Mouse (Mus musculus) cerebral cortex, adult 2 months (tissue): ENCODE data around the gene Sec23b.

Experiments used
- WGBS: fragments of 180-500 bp; shearing (Covaris S2); methylation state at CpG from one replicate; pipeline ENCODE4 v1.1.7; 2018; 5-methylcytosine and 5-hydroxymethylcytosine counted together

Gene Sec23b

DNA sequence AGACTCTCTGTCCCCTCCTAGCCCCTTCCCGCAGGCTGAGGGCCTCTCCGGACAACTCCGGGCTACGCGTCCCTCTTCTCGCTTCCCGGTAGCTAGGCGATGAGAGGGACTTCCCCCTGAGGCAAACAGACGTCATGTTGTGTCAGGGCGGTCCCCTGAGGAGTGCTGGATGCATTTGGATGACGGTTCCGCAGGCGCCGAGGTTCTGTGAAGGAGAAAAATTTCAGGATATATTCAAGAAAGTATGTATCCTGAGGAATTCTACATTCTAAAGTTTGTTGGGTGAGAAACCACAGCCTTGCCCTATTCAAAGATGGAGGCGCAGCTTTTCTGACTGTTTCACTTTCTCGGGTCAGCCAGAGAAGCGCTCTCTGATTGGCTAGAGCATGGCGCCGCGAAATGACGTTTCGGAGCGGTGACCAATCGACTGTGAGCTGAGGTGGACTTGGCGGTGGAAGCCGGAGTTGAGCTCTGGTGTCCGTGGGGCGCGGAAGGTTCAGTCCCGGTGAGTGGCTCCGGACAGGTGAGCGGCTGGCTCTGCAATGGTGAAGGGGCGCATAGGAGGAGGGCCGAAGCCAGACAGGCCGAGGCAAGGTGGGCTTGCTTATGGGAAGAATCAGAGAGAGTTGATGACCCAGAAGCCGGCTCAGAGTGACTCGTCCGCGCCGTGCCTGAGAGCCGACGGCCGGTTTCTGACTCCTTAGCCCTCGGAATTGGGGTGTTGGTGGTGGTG lies at the start of gene Sec23b:
Gene Sec23b, plus strand, starts transcription at position 410 of the 733 bp plus-strand sequence.
- under 1% methylated on average over 44 of the region's 44 CpGs for WGBS

DNA sequence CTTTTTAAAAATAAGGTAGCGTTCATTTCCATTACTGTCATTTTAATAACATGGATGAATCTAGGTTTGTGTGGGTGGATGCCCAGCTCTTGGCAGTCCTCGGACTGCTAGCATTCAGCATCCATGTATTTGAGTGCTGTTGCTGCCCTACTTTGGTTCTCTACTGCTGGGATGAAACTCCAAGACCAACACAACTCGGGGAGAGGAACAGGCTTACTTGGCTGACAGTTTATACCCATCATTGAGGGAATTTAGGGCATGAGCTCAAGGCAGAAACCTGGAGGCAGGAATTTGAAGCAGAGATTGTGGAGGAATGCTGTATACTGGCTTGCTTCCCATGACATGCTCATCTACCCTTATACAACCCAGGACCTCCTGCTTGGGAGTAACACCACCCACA lies 41.4 kb upstream of the Sec23b start:
- WGBS: 48% methylated on average over 3 of the region's 3 CpGs

DNA sequence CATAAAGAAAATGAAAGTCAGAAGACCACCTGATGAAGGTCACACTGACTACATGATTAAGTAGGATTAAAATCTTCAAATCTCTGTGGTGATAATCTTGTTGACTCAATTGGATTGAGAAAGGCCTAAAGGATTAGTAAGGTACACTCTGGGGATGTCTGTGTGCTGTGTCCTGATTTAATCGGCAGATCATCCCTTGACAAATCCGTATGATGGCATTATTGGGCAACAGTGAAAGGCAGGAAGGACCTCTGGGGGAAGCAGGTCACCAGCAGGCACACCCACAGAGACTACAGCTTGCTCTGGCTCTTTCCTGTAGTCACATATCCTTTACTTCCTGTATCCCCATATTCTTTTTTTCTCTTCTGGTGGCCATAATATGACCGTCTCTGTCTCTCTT lies 36.3 kb upstream of the Sec23b start:
- 73% methylated on average over 3 of the region's 3 CpGs for WGBS

DNA sequence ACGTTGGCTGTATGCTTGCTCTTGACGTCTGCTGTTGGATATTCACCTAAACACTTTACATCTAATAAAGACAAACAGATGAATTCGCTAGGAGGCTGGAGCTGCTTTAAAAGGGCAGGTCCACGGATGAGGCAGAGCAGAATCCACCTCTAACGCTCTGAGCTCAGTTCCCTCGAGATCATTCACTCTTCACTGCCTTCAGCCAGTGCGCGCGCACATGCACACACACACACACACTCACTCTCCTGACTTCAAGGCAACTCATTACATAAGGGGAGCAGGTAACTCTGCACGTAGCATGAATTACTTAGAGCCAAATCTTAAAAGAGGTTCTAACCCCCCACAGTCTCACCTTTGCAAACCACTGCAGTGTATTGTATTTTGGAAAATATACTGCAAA lies 30.2 kb upstream of the Sec23b start:
- 42% methylated on average over 10 of the region's 10 CpGs for WGBS

DNA sequence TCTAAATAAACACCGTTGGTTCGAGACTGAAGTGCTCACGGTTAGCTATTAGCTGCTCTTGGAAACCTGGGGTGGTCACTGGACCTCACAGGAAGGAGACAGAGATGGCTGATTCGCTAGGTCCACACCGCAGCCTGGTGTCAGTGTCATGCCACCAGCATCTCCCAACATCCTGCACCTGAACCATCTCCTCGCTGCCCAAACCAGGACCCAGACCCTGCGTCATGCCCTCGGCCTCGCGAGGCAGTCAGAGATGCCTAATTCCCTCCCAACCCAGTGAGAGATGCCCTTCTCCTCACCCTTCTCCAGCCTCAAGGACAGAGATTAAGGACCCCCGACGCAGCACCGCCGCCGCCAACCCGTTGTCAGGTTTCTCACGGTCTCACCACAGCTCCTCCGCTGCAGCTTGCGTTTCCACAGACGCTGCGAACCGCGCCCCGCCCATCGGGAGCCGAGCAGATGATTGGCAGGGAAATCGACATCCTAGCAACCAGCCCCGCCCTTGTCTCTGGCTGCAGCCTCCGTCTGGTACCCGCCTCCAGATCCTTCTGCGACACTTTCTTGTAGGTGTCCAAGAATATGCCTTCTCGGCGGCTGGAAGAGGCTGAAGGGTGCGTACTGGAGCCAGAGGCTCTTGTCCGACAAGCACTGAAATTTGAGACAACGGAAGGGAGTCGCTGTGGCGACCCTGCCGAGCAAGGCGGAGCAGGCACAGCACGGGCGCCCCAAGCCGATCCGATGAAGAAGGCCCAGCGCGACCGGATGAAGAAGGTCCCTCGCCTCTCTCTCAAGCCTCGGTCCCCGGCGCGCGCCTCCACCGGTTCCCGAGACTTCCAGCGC lies 28.8 kb upstream of the Sec23b start, which contains the start of the genes Dzank1 and Polr3f:
Gene Dzank1, minus strand, starts transcription at position 434 of the 840 bp plus-strand sequence.
Gene Polr3f, plus strand, starts transcription at position 738 of the 840 bp plus-strand sequence.
- WGBS: under 1% methylated on average over 56 of the region's 56 CpGs

DNA sequence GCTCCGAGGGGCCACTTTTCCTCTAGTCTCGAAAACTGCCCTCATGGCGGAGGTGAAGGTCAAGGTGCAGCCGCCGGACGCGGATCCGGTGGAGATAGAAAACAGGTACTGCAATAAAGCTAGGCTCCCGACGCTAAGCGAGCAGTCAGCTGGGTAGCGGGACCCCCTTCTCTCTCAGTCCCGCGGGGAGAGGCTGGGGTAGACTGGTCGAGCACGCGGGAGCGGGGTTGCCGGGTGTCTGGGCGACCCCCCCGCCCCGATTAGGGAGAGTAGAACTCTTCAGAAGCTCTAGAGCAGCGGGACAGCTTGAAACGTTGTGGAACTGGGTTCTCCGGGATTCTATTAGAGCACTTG lies 28.2 kb upstream of the Sec23b start:
- WGBS: under 1% methylated on average over 25 of the region's 25 CpGs

DNA sequence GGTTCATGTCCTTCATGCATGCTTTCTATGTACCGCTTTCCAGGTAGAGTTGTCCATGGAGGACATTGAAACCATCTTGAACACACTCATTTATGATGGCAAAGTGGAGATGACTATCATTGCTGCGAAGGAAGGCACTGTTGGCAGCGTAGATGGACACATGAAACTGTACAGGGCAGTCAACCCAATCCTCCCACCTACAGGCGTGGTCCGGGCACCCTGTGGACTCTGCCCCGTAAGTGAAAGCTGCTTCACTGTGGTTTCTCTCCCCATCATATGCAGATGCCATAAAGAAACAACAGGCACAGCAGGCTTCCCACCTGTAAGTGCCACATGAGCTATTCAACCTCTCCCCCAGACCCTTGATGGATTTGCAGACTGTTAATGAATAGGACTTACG lies 18.9 kb upstream of the Sec23b start:
- WGBS: 95% methylated on average over 7 of the region's 7 CpGs

DNA sequence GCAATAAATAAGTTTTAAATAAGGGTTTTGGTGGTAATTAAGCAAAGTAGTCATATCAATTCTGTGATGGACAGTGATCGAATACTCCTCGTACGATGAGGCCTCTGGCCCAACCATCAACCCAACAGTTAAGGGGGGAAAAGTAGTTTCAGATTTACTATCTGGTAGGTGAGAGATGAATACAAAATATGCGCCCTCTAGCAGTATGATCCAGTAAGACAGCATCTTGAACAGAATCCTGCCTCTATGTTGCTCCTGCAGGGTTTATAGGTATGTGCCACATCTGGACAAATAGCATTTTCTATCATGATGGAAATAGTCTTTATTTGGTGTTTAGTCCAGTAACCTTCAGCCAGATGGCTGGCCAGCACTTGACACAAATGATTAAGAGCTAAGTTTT lies 14.8 kb upstream of the Sec23b start:
- 84% methylated on average over 4 of the region's 4 CpGs for WGBS

DNA sequence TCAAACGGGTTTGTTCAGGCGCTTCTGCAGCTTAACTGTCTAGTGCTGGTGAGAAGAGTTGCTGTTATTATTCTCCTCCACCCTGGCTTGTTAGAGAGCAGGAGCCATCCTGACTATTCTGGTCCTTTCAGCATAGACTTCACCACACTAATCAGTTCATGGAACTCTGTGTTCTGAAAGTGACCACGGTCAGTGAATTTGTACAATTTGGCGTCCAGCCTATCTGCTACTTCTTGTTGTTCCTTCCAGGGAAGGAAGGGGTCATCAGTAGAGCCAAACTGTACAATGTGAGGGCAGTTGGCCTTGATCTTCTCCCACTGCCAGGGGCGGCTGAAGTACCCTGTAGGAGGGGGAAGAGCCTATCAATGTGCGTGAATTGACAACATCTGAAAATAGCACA lies 12.4 kb upstream of the Sec23b start:
- WGBS: 88% methylated on average over 6 of the region's 6 CpGs

DNA sequence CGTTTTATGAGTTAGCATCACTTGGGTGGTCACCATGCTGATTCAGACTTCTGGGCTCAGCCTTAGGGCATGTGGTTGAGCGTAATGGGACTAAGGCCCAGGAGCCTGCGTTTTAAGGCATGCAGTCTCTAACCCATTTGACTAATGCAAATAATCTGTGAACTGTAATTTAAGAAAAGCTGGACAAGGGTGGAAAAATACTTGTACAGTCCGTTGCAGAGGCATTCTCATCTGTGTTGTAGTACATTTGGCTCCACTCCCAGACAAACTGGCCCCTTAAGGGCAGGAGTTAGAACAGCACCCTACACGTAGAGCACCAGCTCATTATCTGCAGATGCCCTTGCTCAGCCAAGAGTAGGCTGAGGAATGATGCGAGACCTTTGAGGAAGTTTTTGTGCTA lies 11.4 kb upstream of the Sec23b start:
- WGBS: 65% methylated on average over 6 of the region's 6 CpGs

DNA sequence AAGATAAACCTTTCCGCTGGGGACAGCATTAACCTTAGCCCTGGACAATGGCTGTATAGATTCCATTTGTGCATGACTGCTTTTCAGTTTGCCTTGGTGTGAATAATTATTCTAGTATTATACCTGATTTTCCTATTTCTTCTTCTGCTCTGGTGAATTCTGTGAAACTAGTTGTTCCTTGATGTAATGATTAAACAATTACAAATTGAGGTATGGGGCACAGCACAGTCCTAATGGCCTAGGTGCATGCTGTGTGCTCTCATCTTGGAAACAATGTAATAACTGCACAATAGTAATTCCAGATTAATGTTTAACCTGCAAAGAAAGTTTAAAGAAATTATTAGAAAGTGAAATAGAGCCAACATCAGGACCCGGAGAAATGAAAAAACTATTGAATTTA lies 11.0 kb upstream of the Sec23b start:
- 98% methylated on average over 2 of the region's 2 CpGs for WGBS

DNA sequence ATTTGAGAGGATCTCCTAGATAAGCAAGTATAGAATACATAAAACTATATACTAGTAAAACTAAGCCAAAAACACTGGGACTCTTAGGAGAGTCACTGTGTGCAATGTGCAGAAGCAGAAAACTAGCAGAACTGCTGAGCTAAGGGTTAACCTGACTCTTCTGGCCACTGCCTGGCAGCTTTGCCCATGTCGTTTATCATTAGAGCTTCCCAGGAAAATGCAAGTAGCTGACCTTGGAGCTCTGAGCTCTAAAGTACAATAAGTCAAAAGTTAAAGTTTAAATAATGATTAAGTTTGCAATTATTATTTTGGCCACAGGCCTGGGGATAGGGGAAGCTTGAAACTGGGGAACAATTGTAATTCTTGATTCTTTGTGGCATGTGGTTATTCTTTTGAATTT lies 10.5 kb upstream of the Sec23b start:
- WGBS: 37% methylated on average over 1 of the region's 1 CpGs

DNA sequence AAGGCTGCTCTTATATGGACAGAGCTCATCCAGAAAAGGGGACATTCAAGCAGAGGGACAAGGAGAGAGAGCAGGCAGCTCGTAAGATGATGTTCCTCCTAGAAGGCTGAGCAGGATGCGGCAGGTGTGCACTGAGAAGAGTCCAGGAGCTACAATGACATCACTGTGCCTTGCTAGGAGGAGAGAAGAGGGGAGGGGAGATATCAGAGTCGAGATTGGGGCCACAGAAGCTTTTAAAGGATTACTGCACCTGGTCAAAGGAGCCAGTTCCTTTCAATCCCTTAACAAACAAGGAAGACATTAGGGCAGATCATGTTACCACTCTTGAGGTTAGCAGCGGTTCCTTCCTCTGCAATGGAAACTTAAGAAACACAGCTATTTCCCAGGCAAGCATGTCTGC lies 8.5 kb upstream of the Sec23b start:
- WGBS: 78% methylated on average over 4 of the region's 4 CpGs

DNA sequence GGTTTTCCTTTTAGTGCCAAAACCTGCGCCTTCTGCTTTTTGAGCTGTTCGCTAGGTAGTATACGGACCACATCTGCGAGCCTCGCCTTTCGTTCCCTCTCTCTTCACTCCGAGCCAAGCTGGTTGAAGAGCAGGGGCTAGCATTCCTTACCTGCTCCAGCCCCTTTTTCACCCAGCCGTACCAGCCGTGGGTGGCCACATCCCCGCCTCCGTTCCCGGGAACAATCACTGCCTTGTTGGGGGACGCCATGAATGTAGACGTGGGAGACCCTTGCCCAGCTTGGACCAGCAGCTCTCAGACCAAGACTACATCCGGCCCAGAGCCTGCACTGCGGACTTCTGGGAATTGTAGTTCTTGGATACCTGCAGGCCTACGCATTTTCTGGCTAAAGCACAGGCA lies 5.5 kb upstream of the Sec23b start, which contains the start of gene Rbbp9:
Gene Rbbp9, minus strand, starts transcription at position 341 of the 400 bp plus-strand sequence.
- under 1% methylated on average over 17 of the region's 17 CpGs for WGBS

DNA sequence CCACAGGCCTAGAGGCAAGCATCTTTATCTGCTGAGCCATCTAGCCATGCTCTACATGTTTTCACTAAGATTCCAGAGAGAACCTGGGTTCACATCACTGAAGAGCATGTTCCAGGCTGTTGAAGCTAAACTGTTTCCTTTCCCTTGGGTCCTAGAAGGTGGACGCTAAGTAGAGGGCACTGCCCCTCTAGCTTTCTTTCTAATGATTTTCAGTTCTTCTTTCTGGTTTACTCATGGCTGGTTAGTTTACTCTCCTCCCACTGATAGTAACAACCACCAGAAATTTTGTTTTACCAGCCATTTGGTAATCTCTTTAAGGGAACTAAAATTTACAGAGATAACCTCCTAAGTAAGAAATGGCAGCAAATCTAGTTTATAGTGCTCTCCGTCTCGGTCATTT lies 2.1 kb upstream of the Sec23b start:
- 94% methylated on average over 3 of the region's 3 CpGs for WGBS

DNA sequence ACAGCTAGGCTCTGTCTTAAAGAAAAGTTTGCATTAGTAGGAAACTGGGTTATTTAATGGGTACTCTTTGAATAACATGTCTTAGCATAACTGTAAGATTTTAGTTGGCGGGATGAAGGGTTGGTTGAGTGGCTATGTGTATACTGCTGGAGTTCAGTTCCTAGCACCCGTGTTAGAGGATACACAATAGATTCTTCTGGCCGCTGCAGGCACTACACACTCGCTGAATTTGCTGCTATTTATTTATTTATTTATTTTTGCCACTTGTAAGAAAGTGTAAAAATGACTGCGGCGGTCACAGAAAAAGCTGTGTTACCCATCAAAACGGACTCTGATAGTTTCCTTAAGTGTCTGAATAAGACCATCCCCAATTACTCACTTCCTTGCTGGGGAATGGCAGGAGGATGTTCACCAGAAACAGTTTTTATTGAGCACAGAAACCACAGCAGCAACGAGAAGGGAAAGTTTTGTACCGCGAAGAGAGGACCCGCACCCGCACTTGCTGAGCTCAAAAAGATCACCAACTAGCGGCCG lies 676 bp upstream of the Sec23b start:
- WGBS: 2% methylated on average over 14 of the region's 14 CpGs

DNA sequence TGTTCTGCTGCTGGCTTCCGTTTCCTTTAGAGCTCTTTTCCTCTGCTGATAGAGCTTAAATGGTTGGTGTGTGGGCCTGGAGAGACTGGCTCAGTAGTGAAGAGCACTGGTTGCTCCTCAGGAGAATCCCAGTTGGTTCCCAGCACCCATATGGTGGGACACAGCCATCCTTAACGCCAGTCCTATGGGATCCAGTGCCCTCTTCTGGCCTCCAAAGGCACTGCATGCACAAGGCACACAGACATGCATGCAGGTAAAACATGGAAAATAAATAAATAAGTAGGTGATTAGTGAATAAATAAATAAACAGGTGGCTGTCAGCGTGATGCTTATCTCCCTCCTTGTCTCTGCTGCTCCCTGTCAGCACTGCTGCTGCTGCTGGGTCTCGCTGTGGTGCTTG lies 32.7 kb downstream of the Sec23b start:
- WGBS: 83% methylated on average over 4 of the region's 4 CpGs

DNA sequence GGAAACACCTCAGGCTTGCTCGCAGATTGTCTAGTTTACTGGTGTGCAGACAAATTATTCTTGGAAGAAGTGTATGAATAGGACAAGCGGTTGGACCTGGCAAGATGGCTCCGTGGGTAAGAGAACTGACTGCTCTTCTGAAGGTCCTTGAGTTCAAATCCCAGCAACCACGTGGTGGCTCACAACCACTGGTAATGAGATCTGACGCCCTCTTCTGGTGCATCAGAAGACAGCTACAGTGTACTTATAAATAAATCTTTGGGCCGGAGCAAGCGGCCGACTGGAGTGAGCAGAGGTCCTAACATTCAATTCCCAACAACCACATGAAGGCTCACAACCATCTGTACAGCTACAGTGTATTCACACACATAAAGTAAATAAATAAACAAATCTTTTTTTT lies 37.0 kb downstream of the Sec23b start:
- WGBS: 70% methylated on average over 8 of the region's 8 CpGs

DNA sequence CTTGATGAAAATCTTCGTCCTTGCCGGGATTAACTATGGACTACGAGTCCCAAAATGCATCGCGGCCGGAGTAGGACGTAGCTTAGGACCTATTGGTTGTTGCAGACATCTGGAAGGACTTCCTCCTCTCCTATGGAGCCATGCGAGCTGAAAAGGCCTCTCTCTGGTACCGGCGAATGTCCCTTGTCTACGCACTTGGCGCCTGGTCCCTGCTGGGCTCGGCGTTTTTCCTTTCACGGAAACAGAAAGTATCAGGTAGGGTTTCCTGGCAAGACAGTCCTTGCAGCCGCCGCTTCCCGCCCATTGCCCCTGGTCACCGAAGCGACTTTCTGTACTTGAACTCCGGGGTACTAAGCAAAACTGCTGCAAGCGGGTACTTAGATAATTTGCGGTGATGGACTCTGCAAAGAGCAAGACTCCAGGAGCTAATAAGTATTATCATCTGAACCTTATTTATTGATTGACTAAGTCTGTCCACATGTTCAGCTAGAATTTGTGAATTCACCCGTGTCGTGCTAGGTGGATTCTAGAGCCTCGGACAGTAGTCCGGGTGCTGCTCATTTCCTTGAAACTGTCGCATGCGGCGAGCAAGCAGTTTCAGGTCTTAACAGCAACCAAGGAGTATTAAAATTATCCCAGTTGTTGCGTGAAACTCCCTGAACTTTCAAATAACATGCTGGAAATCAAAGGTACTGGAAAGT lies 38.1 kb downstream of the Sec23b start, which contains the start of gene Smim26:
Gene Smim26, plus strand, starts transcription at position 104 of the 701 bp plus-strand sequence.
- WGBS: under 1% methylated on average over 31 of the region's 31 CpGs

DNA sequence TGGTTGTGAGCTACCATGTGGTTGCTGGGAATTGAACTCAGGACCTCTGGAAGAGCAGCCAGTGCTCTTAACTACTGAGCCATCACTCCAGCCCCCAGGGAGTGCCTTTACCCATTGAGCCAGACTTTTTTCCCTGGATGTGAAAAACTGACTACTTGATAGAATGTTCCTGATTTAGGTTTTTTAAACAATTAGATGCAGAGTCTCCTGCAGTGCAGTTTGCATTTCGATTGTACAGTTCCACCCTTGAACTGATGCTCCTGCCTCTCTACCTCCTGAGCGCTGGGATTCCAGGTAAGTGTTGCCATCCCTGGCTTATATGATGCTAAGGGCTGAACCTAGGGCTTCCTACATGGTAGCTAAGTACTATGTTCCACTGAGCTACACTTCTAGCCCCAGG lies 42.0 kb downstream of the Sec23b start:
- WGBS: 71% methylated on average over 2 of the region's 2 CpGs

DNA sequence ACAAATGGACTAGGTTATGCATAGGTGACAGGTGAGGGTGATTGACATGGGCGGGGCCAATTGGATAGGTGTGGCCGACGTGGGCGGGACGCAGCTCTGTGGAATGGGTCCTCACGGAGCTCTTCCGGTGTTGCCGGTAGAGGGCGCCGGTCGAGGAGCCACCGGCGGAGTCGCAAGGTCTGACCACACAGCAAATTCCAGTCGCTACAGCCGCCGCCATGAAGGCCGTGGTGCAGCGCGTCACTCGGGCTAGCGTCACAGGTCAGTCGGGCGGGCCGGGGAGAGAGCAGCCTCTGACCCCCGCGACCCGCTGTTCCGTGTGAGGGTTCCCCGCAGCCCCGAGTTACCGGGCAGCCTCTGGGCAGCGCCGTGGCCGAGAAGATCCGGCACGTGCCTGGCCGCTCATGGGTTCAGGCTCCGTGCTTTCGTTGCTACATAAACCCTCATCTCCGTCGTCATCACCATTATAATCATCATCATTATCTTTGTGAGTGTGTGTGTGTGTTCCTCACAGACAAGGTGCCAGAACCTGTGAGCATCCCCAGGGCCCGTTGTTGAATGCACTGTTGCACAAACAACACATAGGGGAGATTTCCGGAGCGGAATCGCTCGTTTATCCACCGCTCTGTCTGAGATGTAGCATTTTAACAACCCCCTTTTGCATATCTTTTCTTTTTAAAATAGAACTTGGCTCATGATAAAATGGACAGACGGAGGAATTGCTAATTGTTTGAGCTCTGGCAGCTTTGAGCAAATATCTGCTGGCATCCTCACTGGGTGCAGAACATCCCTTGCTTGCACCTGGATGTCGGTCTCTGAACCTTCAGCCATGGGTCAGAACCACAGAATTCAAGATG lies 44.0 kb downstream of the Sec23b start, which contains the start of gene Dtd1:
Gene Dtd1, plus strand, starts transcription at position 67 of the 857 bp plus-strand sequence.
- under 1% methylated on average over 46 of the region's 50 CpGs for WGBS
